Mouse (Mus musculus) intestine, embryonic 16.5 days (tissue): ENCODE results near the gene Amdhd2. TPM values are rescaled to one million over a fixed set of nuclear protein-coding genes. Genes with fewer than 3 reads are reported as not detected.

Experiments
- ATAC-seq: fragments of 200-750 bp; cut with Nextera tagmentation; 2 replicates; pipeline ENCODE4 v1.8.0; 2017; ENCODE audit warnings: moderate TSS enrichment, moderate library complexity
- H3K27ac ChIP-seq: fragments of 300-500 bp; sonication (generic); 2 replicates; pipeline ENCODE4 v1.5.1; 2014; ENCODE audit warnings: mild to moderate bottlenecking, low read length
- H3K27me3 ChIP-seq: fragments of 300-500 bp; sonication (generic); replicated peaks from 2 replicates; pipeline ENCODE4 v1.6.1; 2014; ENCODE audit warnings: low read length, control low read depth, mixed read lengths; ENCODE audit not compliant: control insufficient read depth, insufficient read depth
- H3K36me3 ChIP-seq: fragments of 300-500 bp; sonication (generic); 2 replicates; pipeline ENCODE4 v1.6.1; 2014; ENCODE audit warnings: low read length, control low read depth; ENCODE audit not compliant: control insufficient read depth, insufficient read depth
- H3K4me1 ChIP-seq: fragments of 300-500 bp; sonication (generic); 2 replicates; pipeline ENCODE4 v1.6.1; 2014; ENCODE audit warnings: low read length, control low read depth, mixed read lengths; ENCODE audit not compliant: control insufficient read depth, insufficient read depth
- H3K4me2 ChIP-seq: fragments of 300-500 bp; sonication (generic); 2 replicates; pipeline ENCODE4 v1.6.1; 2014; ENCODE audit warnings: low read depth, low read length, control low read depth
- H3K4me3 ChIP-seq: fragments of 300-500 bp; sonication (generic); 2 replicates; pipeline ENCODE4 v1.5.1; 2014; ENCODE audit warnings: mild to moderate bottlenecking, low read length
- H3K9ac ChIP-seq: fragments of 300-500 bp; sonication (generic); 2 replicates; pipeline ENCODE4 v1.6.1; 2014; ENCODE audit warnings: low read depth, low read length
- H3K9me3 ChIP-seq: fragments of 300-500 bp; sonication (generic); 2 replicates; pipeline ENCODE4 v1.6.1; 2016; ENCODE audit warnings: low read length, control low read depth; ENCODE audit not compliant: control insufficient read depth
- WGBS: fragments of 180-500 bp; shearing (Covaris S2); extraction: QIAGEN DNeasy Blood & Tissue Kit; methylation state at CpG from one replicate; pipeline ENCODE4 v1.1.7; 2014; 5-methylcytosine and 5-hydroxymethylcytosine counted together
- polyA plus RNA-seq: library from polyadenylated mRNA; unstranded; fragments of >200 nt; fragmentation: Nextera tagmentation; extraction: Ambion mirVana; gene quantifications from 2 replicates; pipeline ENCODE4 v1.2.1, GENCODE M21; 2015

Gene Amdhd2
- polyA plus RNA-seq, 1 experiment from 2014 or later: 58.9 TPM

DNA sequence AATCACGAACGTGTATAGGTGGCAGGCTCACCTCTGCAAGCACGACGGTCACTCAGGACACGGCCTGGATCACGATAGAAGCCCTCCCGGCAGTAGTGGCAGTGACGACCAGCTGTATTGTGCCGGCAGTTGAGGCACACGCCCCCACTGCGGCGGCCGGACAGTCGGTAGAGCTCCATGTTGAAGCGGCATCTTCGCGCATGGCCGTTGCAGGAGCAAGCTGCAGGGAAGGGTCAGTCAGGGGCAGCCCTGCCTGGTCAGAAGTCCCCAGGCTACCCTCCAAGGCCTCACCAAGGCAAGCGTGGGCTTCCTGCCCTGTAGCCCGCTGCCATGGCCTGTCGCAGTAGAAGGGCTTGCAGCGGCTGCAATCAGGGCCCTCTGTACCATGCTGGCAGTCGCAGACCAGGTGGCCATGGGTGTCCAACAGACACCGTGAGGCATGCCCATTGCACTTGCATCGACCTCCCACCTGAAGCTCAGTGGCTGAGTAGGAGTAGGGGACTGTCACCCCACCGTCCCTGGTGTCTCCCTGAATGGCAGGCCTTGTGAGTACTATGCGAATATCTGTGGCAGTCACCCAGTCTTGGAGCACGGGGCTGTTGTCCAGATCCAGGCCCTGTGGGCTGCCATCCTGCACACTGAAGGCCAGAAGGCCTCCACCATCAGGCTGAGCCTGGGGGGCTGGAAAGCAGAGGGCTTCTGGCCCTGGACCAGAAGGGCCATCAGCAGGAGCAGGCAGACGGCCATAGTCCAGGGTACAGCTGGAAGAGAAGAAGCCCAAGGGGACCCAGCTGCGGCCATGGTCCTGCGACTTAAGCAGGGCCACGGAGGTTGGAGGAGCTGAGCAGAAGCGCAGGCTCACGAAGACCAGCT is 44.4 kb upstream of the Amdhd2 start:
- Histone ChIP-seq H3K36me3 (no peaks in the 10 kb centered on the region), H3K4me2 (peak overlapping the region; percentile 97), H3K9ac (peak overlapping the region; percentile 82), H3K27ac (peak overlapping the region; percentile 92), H3K4me3 (peak overlapping the region; percentile 66), H3K9me3 (no peaks in the 10 kb centered on the region), H3K4me1 (peaks cover 88% of the 10 kb centered on the region), H3K27me3 (peaks cover 10% of the 10 kb centered on the region; the same call in 1 of the 2 replicates)
- no peak for ATAC-seq
- 63% methylated on average over 34 of the region's 34 CpGs for WGBS

DNA sequence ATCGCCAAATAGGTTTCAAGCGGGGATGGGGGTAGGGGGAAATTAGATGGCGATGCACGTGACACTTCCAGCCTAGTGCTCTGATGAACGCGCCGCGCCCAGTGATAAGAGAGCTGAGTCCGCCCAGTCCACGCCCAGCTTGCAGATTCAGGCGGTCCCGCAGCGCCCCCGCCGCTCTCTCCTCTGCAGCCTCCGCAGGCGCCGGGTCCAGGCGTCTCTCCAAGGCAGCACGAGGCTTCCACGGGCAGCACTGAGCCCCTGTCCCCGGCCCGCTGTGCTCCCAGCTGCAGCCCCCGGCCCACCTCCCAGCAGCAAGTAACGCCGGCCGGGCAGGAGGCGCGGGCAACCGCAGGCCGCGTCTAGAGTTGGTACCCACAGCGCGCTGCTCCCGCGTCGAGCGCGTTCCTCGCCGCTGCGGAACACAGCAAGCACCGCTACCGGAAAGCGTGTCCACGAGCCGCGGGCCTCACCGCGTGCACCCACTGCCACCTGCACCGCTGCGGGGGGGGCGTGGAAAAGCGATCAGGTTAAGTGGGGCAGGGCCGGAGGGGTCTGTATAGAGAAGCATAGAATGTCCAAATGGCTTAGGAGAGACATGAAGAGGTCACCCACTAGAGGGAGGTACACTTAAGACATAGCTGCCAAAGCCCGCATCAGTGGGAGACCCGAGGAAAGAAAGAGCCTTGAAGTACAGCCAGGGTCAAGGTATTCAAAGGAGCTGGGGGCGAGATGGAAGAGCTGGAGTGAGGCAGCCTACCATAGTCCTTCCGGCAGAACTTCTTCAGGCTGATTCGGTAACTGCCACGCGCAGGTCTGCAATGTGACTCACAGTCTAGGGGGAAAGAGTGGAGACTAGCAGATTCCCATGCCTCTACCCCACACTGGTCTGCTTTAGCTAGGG is 43.1 kb upstream of the Amdhd2 start:
- Histone ChIP-seq H3K36me3 (no peaks in the 10 kb centered on the region), H3K4me2 (peak overlapping the region; percentile 97), H3K9ac (peak overlapping the region; percentile 70), H3K4me1 (peaks cover 89% of the 10 kb centered on the region), H3K27ac (0 out of 2 replicates have a peak overlapping the region, but pooled peaks have one; percentile 42), H3K27me3 (peaks cover 10% of the 10 kb centered on the region; the same call in 1 of the 2 replicates), H3K9me3 (no peaks in the 10 kb centered on the region), H3K4me3 (peak overlapping the region; percentile 66)
- peak; percentile 27 for ATAC-seq
- 7% methylated on average over 62 of the region's 62 CpGs for WGBS

DNA sequence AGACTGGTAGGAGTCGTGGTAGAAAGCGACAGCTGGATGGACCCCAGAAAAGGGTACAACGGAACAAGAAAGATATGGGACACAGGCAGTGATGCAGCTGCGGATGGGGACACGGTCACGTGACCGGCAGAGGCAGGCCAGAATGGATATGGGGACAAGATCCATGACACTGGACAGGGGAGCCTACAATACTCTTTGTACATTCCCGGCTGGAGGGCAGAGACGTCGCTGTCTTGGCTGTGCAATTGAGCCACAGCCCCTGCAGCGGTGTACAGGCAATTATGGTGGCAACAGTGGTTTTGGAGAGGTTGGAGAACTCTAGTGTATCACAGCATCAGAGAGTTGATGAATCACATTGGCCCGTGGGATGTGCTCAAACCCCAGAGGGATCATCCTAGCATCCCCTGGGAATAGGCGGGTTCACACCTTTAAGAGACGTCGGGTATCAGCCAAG is 42.4 kb upstream of the Amdhd2 start:
- 8% methylated on average over 15 of the region's 15 CpGs for WGBS
- Histone ChIP-seq H3K4me3 (peak overlapping the region; percentile 66), H3K9me3 (no peaks in the 10 kb centered on the region), H3K27me3 (peaks cover 10% of the 10 kb centered on the region; the same call in 1 of the 2 replicates), H3K4me2 (peak overlapping the region; percentile 97), H3K9ac (peak overlapping the region; percentile 70), H3K36me3 (no peaks in the 10 kb centered on the region), H3K4me1 (peaks cover 84% of the 10 kb centered on the region), H3K27ac (peak overlapping the region; percentile 42)
- 0 out of 2 replicates have a peak, but pooled peaks have one; percentile 1 for ATAC-seq

DNA sequence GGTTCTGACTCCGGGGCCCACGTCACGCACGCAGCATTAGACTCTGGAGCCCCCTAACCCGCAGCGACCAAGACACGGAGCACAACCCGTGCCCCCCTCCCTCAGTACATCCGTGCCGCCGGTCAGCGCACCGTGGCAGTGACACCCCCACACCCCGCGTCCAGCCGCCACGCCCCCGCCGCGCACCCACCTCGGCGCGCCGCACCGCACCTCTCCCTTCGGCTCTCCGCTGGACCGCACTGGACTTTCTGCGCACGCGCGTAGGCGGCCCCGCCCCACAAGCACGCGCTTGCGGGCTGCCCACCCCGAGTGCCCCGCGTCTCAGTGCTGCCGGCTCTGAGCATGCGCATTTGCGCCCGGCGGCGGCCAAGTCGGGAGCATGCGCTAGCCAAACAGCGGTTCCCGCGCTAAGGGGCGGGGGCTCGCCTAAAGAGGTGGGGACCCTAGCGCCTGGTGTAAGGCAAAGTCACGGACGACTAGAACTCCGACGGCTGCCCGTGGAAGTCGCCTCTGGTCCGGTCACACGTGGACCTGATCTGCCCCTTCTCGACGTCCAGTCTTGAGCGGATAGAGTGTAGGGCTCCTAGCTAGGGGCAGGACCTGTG is 41.8 kb upstream of the Amdhd2 start, which contains the start of gene Tbc1d24:
TSS of gene Tbc1d24 (minus strand) at position 279 of the 605 bp plus-strand sequence.
- Histone ChIP-seq H3K4me1 (peaks cover 83% of the 10 kb centered on the region), H3K27me3 (peaks cover 10% of the 10 kb centered on the region; the same call in 1 of the 2 replicates), H3K4me3 (peak within 1 kb of the TSS; percentile 66), H3K9ac (peak within 1 kb of the TSS; percentile 70), H3K36me3 (no peaks in the 10 kb centered on the region), H3K4me2 (peak within 1 kb of the TSS; percentile 97), H3K9me3 (no peaks in the 10 kb centered on the region), H3K27ac (peak within 1 kb of the TSS; percentile 42)
- under 1% methylated on average over 59 of the region's 65 CpGs for WGBS
- ATAC-seq: peak; percentile 56

DNA sequence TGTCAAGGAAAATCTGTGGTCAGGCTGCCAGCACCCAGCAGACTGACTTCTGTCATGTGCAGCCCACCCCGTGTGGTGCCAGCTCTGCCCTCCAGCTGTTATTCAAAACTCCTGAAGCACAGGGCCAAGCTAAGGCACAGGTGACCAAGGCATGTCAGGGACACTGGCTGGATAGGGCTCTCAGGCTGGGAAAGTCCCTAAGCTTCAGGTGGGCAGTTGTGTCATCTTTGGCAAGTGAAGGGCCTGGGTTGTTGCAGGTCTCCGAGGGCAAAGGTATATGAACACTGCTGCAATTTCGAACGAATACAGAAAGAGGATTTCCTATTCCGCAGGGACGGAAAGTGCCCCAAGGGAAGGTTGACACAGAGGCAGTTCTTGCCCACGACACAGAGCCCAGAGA is 41.3 kb upstream of the Amdhd2 start:
- Histone ChIP-seq H3K36me3 (no peaks in the 10 kb centered on the region), H3K4me3 (peak overlapping the region; percentile 66), H3K9ac (peak overlapping the region; percentile 70), H3K4me1 (peaks cover 84% of the 10 kb centered on the region), H3K27ac (peak overlapping the region; percentile 34), H3K9me3 (no peaks in the 10 kb centered on the region), H3K27me3 (peaks cover 7% of the 10 kb centered on the region; the same call in 1 of the 2 replicates), H3K4me2 (peak overlapping the region; percentile 97)
- 9% methylated on average over 7 of the region's 7 CpGs for WGBS
- ATAC-seq: no peak

DNA sequence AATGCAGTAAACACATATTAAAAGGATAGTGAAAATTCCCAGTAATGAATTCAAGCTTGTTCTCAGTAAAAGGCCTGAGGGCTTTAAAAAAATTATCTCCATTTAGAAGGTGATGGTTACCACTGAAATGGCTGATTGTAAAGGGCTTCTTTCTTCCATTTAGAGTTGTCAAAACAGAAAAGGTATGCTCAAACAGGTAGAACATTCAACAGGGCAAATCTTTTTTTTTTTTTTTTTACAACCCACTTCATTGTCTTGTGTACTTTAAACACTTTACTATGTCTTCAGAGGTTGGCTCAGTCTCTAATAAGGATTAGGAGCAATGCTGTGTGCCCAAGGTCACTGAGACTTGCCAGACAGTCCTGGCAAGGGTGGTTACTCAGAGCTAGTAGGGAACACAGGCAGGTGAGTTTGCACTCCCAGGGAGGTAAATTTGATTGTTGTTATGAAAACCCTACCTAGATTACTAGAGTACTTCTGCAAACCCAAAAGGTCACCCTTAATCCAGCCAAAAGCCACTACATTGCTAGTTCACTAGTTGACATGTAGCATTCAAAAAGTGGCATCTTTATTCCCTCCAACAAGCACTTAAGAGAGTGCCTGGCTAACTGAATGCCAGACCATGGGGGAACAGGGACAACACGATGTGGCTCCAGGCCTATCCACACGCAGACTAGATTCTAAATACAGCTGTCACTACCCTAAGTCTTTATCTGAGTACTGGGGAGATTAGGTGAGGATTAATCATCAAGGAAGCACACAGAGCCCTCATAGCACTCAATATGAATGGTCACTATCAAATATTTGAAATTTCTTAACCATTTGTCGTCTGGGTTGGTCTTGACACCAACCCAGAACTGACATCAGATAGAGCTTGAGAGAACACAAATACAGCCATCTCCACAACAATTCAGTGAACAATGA is 40.3 kb upstream of the Amdhd2 start:
- peak overlapping the region; percentile 97 for H3K4me2 ChIP-seq
- 56% methylated on average over 3 of the region's 3 CpGs for WGBS
- peak overlapping the region; percentile 70 for H3K9ac ChIP-seq
- H3K4me3 ChIP-seq: peak overlapping the region; percentile 66; the same call in 1 of the 2 replicates
- peak overlapping the region; percentile 72 for H3K27ac ChIP-seq
- ATAC-seq: no peak
- peaks cover 7% of the 10 kb centered on the region; the same call in 1 of the 2 replicates for H3K27me3 ChIP-seq
- H3K4me1 ChIP-seq: peaks cover 75% of the 10 kb centered on the region
- H3K9me3 ChIP-seq: no peaks in the 10 kb centered on the region
- no peaks in the 10 kb centered on the region for H3K36me3 ChIP-seq

DNA sequence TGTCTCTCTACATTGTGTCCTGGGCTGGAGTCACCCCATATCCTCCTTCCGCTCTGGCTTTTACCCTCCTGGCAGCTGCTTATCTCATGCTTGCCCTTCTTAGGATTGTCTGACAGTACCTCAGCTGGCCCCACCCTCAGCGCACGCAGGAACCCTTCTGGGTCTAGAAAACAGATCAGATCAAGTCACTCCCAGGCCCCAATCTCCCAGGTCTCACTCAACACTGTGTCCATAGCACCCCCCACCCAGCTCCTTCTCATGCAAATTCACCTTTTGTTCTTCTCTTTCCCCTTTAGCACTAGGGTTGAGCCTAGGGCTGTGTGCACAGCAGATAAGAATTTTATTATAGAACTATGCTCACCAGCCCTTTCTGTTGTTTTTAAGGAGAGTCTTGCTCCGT is 39.5 kb upstream of the Amdhd2 start:
- H3K9me3 ChIP-seq: no peaks in the 10 kb centered on the region
- 0 out of 2 replicates have a peak overlapping the region, but pooled peaks have one; percentile 4 for H3K4me3 ChIP-seq
- H3K27ac ChIP-seq: peak overlapping the region; percentile 72
- H3K4me1 ChIP-seq: peaks cover 67% of the 10 kb centered on the region
- peak; percentile 24 for ATAC-seq
- WGBS: 31% methylated on average over 4 of the region's 4 CpGs
- no peak overlapping the region for H3K9ac ChIP-seq
- H3K4me2 ChIP-seq: peak overlapping the region; percentile 8; the same call in 1 of the 2 replicates
- peaks cover 4% of the 10 kb centered on the region; the same call in 1 of the 2 replicates for H3K27me3 ChIP-seq
- no peaks in the 10 kb centered on the region for H3K36me3 ChIP-seq

DNA sequence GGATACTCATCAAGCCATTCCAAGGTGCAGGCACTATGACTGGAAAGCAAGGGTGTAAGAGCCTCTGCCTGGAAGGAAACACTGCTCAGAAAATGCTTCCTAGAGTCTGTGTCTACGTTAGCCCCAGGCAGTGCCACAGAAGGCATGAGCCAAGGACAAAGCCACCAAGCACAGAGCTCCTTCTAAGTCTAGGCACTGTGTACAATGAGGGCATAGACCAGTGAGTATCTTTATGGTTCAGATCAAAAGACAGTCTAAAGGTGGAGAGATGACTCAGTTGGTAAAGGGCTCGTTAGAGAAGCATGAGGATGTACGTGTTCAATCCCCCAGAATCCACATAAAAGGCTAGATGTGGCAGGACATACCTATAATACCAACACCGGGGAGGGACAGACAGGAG is 37.5 kb upstream of the Amdhd2 start:
- ATAC-seq: peak; percentile 61
- Histone ChIP-seq H3K4me1 (peaks cover 47% of the 10 kb centered on the region), H3K4me2 (no peak overlapping the region), H3K36me3 (no peaks in the 10 kb centered on the region; the same call in 1 of the 2 replicates), H3K27me3 (no peaks in the 10 kb centered on the region; the same call in 1 of the 2 replicates), H3K4me3 (no peak overlapping the region), H3K27ac (peak overlapping the region; percentile 55), H3K9ac (no peak overlapping the region), H3K9me3 (no peaks in the 10 kb centered on the region)
- 65% methylated on average over 4 of the region's 4 CpGs for WGBS
